8 mouse cellular contexts compared by ENCODE assay signal in the genomic region with DNA sequence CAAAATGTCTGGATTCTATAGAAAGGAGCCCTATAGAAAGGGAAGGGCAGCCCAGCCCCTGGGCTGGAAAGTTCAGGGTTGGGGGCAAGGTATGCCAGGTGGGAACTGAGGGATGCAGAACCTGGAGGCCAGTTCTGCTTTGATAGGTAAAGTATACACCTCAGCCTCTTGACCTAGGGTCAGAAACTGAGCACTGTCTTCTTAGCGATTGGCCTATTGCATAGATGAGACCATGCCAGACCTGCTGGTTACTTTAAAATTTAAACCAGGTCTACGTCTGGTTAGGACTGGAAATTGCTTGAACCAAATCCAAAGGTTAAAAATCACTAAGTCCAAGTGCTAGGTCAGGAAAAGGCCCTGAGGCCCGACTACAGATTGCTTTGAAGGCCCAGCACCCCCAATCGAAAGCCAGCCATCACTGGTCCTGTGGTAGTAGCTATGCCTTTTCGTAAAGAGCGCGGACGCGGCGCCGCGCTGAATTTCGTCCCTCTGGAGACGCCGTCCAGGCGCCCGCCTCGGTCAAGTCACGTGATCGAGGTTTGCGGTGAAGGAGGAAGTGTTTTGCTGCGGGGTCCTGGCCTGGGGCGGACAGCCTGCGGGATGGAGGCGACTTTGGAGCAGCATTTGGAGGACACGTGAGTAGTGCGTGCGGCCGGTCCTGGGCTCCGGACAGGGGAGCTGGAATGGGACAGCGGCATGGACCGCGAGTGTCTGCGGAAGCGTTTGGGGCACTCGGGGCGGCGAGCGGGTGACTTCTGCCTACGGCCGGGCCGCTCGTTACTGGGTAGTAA. TPM values are rescaled to one million over a fixed set of nuclear protein-coding genes. Genes with fewer than 3 reads are reported as not detected.
DNase-seq lines count a peak whose midpoint lies in the region; ATAC-seq lines count a peak whose summit lies in the region.

A gene (plus strand): TSS at position 380 of the 791 bp plus-strand sequence.

- no peaks in the 10 kb centered on the region for H3K27me3 ChIP-seq in intestine, embryonic 14.5 days (replicated peaks; ENCODE audit: control insufficient read depth, insufficient read depth, low read length)

- peak within 1 kb of the TSS; percentile 81 for H3K9ac ChIP-seq in intestine, embryonic 14.5 days (ENCODE audit: low read length)

- peak; percentile 92 to 97 for DNase-seq in adrenal gland, adult (ENCODE audit: inconsistent age in 2 of 2, low spot score in 1 of 2)
- peak; percentile 94 for DNase-seq in embryo, embryonic 10.5 days (ENCODE audit: low spot score)
- DNase-seq in gastrocnemius, postnatal 25 days = peak; percentile 84
- DNase-seq in intestine, embryonic 14.5 days (ENCODE audit: low spot score) = peak; percentile 97
- peak; percentile 90 to 92 for DNase-seq in left cerebral cortex, postnatal 14 days (ENCODE audit: low spot score in 2 of 2)
- peak; percentile 91 for DNase-seq in mesoderm, embryonic 11.5 days (ENCODE audit: low read depth, low spot score)
- peak; percentile 84 to 88 for DNase-seq in right cerebral cortex, postnatal 36 days (ENCODE audit: low spot score in 2 of 2)
- peak; percentile 88 for DNase-seq in yolk sac, embryonic 10.5 days (ENCODE audit: low spot score)

- peaks cover 23% of the 10 kb centered on the region for H3K36me3 ChIP-seq in intestine, embryonic 14.5 days (ENCODE audit: control insufficient read depth, insufficient read depth, low read length)

- peak within 1 kb of the TSS; percentile 77 for H3K4me3 ChIP-seq in intestine, embryonic 14.5 days (ENCODE audit: low read depth, low read length)

- peak; percentile 94 for ATAC-seq in intestine, embryonic 14.5 days (replicated peaks; ENCODE audit: low FRiP score, low TSS enrichment, low read depth)

- no peaks in the 10 kb centered on the region for H3K9me3 ChIP-seq in intestine, embryonic 14.5 days (ENCODE audit: control insufficient read depth, low read length)

- 3% methylated on average over 43 of the region's 43 CpGs for WGBS in intestine, embryonic 14.5 days

- intact Hi-C loops in left cerebral cortex, postnatal 14 days (cut with DNase I) = loop anchor here (5.0 to 10.0 kb wide), 3 partner anchors 54 to 184 kb away; a partner anchor contains a TSS

- no peak within 1 kb of the TSS; the same call in 1 of the 2 replicates for H3K27ac ChIP-seq in intestine, embryonic 14.5 days (ENCODE audit: low read depth)

- H3K4me2 ChIP-seq in intestine, embryonic 14.5 days (ENCODE audit: low read length) = peak within 1 kb of the TSS; percentile 58

- H3K4me1 ChIP-seq in intestine, embryonic 14.5 days (replicated peaks; ENCODE audit: control insufficient read depth, insufficient read depth, low read length) = peaks cover 9% of the 10 kb centered on the region

RNA-seq across cellular contexts. Expression of the gene that starts here (rescaled TPM):
- total RNA-seq in gastrocnemius, postnatal 25 days (2021) = 10 to 100 TPM; 47.5 to 55.1 TPM
- 196 and 202 TPM in 2 replicates for polyA plus RNA-seq in intestine, embryonic 14.5 days (2014; fragmentation: Nextera tagmentation; extraction: Ambion mirVana)
- total RNA-seq in left cerebral cortex, postnatal 14 days (2021) = 10 to 100 TPM; 64.9 to 65.7 TPM
